Mouse (Mus musculus) bone marrow macrophage, adult 2 months (primary cell): Measurements from ENCODE around the gene Apob. TPM values are rescaled to one million over a fixed set of nuclear protein-coding genes. Genes with fewer than 3 reads are reported as not detected.

Experiments used
- H3K27ac ChIP-seq: 2 replicates; pipeline ENCODE4 v1.5.1; 2012; ENCODE audit warnings: low read depth, low read length; ENCODE audit not compliant: insufficient read depth
- H3K4me1 ChIP-seq: 2 replicates; pipeline ENCODE4 v1.6.1; 2012; ENCODE audit warnings: low read length; ENCODE audit not compliant: control insufficient read depth, insufficient read depth
- H3K4me3 ChIP-seq: 2 replicates; pipeline ENCODE4 v1.5.1; 2012; ENCODE audit warnings: mild to moderate bottlenecking, low read length, moderate library complexity; ENCODE audit not compliant: insufficient read depth
- CTCF ChIP-seq: IDR thresholded peaks from 2 replicates; pipeline ENCODE4 v1.5.1; 2012; ENCODE audit warnings: low read depth, mild to moderate bottlenecking, low read length, moderate library complexity
- POLR2A ChIP-seq: IDR thresholded peaks from 2 replicates; pipeline ENCODE4 v1.6.1; 2012; ENCODE audit warnings: mild to moderate bottlenecking, low read depth, low read length, borderline replicate concordance
- polyA plus RNA-seq: library from polyadenylated mRNA; stranded (reverse); fragments of >200 nt; gene quantifications from 2 replicates; pipeline ENCODE4 v1.2.4, GENCODE M21; 2012; ENCODE audit not compliant: missing spikeins, insufficient read depth, insufficient read length

The Apob gene
- 0.25 TPM in 1 of 2 replicates, not detected in the other for polyA plus RNA-seq

- H3K4me1 ChIP-seq = no peaks in the 10 kb centered on the region
- TF ChIP-seq CTCF (no peak), POLR2A (no peak)
- H3K4me3 ChIP-seq = no peak within 1 kb of the TSS
- no peak within 1 kb of the TSS for H3K27ac ChIP-seq
These were observed at the start of gene Apob for GRCm38 (mm10) chr12:7977466-7978189. Gene Apob, plus strand, starts transcription at chr12:7977648.

GRCm38 (mm10) chr12:7932405-7932920 is 45.0 kb upstream of the Apob start:
- Histone ChIP-seq H3K4me3 (no peak overlapping the region), H3K27ac (no peak overlapping the region), H3K4me1 (no peaks in the 10 kb centered on the region)
- no peak for TF ChIP-seq POLR2A
- no peak for TF ChIP-seq CTCF

GRCm38 (mm10) chr12:7950098-7950745 is 27.2 kb upstream of the Apob start:
- H3K4me3 ChIP-seq = no peak overlapping the region
- TF ChIP-seq POLR2A (no peak), CTCF (no peak)
- no peaks in the 10 kb centered on the region for H3K4me1 ChIP-seq
- no peak overlapping the region for H3K27ac ChIP-seq

- Histone ChIP-seq H3K27ac (no peak overlapping the region), H3K4me1 (no peaks in the 10 kb centered on the region), H3K4me3 (no peak overlapping the region)
- no peak for TF ChIP-seq POLR2A
- no peak for TF ChIP-seq CTCF
These were observed 18.6 kb upstream of the Apob start for GRCm38 (mm10) chr12:7958851-7959250.

GRCm38 (mm10) chr12:7959310-7959918 is 18.0 kb upstream of the Apob start:
- no peaks in the 10 kb centered on the region for H3K4me1 ChIP-seq
- no peak overlapping the region for H3K27ac ChIP-seq
- TF ChIP-seq POLR2A (no peak), CTCF (no peak)
- H3K4me3 ChIP-seq = no peak overlapping the region

- no peak overlapping the region for H3K27ac ChIP-seq
- H3K4me1 ChIP-seq = no peaks in the 10 kb centered on the region
- H3K4me3 ChIP-seq = no peak overlapping the region
- TF ChIP-seq POLR2A (no peak), CTCF (no peak)
These were observed 15.0 kb upstream of the Apob start for GRCm38 (mm10) chr12:7962314-7962927.

GRCm38 (mm10) chr12:7967221-7967620 is 10.2 kb upstream of the Apob start:
- no peak for TF ChIP-seq CTCF
- TF ChIP-seq POLR2A = no peak
- H3K27ac ChIP-seq = no peak overlapping the region
- no peak overlapping the region for H3K4me3 ChIP-seq
- H3K4me1 ChIP-seq = no peaks in the 10 kb centered on the region

- TF ChIP-seq POLR2A (no peak), CTCF (no peak)
- H3K27ac ChIP-seq = no peak overlapping the region
- H3K4me1 ChIP-seq = no peaks in the 10 kb centered on the region
- H3K4me3 ChIP-seq = no peak overlapping the region
These were observed 7.1 kb upstream of the Apob start for GRCm38 (mm10) chr12:7970301-7970700.

- H3K4me1 ChIP-seq = no peaks in the 10 kb centered on the region
- TF ChIP-seq CTCF (no peak), POLR2A (no peak)
- H3K4me3 ChIP-seq = no peak overlapping the region
- H3K27ac ChIP-seq = no peak overlapping the region
These were observed 6.6 kb upstream of the Apob start for GRCm38 (mm10) chr12:7970817-7971216.

- TF ChIP-seq POLR2A = no peak
- TF ChIP-seq CTCF = no peak
These were observed 5.7 kb upstream of the Apob start for GRCm38 (mm10) chr12:7971736-7972135.

More at GRCm38 (mm10) chr12:7971736-7972135, 5.7 kb upstream of the Apob start:
- Histone ChIP-seq H3K27ac (no peak overlapping the region), H3K4me1 (no peaks in the 10 kb centered on the region), H3K4me3 (no peak overlapping the region)
